Mouse (Mus musculus): ENCODE data around the gene Prkg2.

DNA sequence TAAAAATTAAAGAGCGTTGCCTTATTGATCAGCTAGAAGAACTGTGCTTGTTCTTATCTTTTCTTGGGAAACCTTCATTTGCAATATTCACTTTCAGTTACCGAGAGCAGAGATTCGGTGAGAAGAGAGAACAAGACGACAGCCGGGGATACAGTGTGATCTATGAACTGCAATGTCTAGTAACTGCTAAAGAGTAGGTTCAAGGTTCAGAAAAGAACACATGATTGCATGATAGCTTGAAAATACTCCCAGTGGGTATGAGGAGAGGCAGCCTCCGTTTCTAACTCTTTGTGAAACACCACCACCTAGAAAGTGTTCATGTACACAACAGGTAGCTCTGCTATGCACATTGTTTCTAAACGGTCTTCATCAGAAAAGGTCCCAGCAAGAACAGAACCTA lies 55.8 kb downstream of the Prkg2 start:
- TF ChIP-seq ZC3H11A (IDR thresholded peaks at IDR 0.05; ENCODE audit: borderline replicate concordance, low read depth, low read length) (no peak), ZNF384 (IDR thresholded peaks at IDR 0.05; ENCODE audit: low read depth, low read length) (no peak), HCFC1 (IDR thresholded peaks at IDR 0.05; ENCODE audit: borderline replicate concordance, insufficient read depth, low read length) (no peak), MAFK (IDR thresholded peaks at IDR 0.05; ENCODE audit: insufficient read depth, low read depth, low read length) (no peak)
